Mouse (Mus musculus): ENCODE results near the gene Lmtk2. TPM values are rescaled to one million over a fixed set of nuclear protein-coding genes. Genes with fewer than 3 reads are reported as not detected.
A peak's percentile ranks its signal among the peaks of the same experiment; 100 is the strongest.

Lmtk2 gene
- polyA plus RNA-seq, 1 experiment from 2014 or later: 5.8 TPM

DNA sequence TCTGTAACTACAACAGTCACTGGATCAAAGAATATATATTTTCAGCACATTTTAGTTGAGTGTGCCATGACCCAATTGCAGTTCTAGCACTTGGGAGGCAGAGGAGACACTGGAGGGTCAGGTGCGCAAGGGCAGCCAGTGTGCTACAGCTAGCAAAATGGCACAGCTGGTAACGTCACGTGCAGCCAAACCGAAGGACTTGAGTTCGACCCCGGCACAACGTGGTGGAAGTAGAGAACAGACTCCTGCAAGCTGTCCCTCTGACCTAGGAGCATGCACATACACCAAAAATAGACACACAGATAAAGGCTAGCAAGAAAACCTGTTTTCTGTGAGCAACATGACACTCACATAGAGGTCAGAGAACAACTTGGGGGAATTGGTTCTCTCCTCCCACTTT, 89.1 kb downstream of the Lmtk2 start:
- DNase-seq (ENCODE audit: low spot score): no peak
- Histone ChIP-seq H3K27ac (no peak overlapping the region), H3K4me1 (replicated peaks) (peaks cover 33% of the 10 kb centered on the region), H3K27me3 (ENCODE audit: insufficient read depth, poor library complexity, severe bottlenecking) (no peaks in the 10 kb centered on the region), H3K36me3 (peaks cover 24% of the 10 kb centered on the region), H3K9me3 (no peaks in the 10 kb centered on the region), H3K4me3 (no peak overlapping the region)
- 79% methylated on average over 7 of the region's 7 CpGs for WGBS

DNA sequence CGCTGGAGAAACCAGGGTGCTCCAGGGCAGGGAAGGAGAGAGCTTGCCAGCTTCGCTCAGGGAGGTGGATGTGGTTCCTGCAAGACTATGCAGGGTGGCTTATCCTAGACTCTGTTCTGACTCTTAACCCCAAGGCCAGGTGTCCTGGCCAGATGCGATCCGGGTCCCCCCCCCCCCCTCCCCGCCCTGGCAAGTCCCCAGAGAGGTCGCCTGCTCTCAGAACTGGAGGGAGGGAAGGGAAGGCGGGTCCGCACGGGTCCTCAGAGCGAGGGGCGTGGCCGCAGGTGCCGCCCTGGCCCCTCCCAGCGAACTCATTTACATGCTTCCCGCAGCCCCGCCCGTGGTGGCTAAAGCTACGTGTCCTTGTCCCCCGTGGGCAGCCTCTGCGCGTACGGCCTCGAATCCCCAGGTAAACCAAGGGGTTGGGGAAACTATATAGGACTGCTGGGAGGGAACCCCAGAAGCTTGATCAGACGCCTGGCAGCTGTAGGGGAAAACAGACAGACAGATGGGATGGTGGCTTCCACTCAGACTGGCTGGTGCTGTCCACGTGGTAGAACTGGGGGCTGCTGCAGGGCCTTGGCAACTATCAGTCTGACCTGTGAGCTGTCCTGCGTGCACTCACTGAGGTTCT, 89.8 kb downstream of the Lmtk2 start, which contains the start of gene Bhlha15:
TSS of gene Bhlha15 (plus strand) at position 337 of the 634 bp plus-strand sequence.
- WGBS: 4% methylated on average over 26 of the region's 26 CpGs
- Histone ChIP-seq H3K27ac (peak within 1 kb of the TSS; percentile 54; the same call in 1 of the 2 replicates), H3K27me3 (ENCODE audit: insufficient read depth, poor library complexity, severe bottlenecking) (no peaks in the 10 kb centered on the region), H3K4me1 (replicated peaks) (peaks cover 39% of the 10 kb centered on the region), H3K9me3 (no peaks in the 10 kb centered on the region), H3K4me3 (peak within 1 kb of the TSS; percentile 47), H3K36me3 (peaks cover 17% of the 10 kb centered on the region)
- peak; percentile 44 for DNase-seq (ENCODE audit: low spot score)

DNA sequence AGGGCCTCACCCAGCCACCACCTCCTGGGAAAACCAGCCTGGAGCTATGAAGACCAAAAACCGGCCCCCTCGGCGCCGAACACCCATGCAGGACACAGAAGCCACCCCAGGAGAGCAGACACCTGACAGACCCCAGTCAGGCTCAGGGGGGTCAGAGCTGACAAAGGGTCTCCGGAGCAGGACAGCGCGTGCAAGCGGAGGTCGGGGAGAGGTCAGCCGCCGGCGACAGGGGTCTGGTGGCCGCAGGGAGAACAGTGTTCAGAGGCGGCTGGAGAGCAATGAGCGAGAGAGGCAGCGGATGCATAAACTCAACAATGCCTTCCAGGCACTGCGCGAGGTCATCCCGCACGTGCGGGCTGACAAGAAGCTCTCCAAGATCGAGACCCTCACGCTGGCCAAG, 90.8 kb downstream of the Lmtk2 start:
- Histone ChIP-seq H3K27ac (peak overlapping the region; percentile 54; the same call in 1 of the 2 replicates), H3K9me3 (no peaks in the 10 kb centered on the region), H3K4me3 (no peak overlapping the region), H3K27me3 (ENCODE audit: insufficient read depth, poor library complexity, severe bottlenecking) (no peaks in the 10 kb centered on the region), H3K36me3 (peaks cover 13% of the 10 kb centered on the region; the same call in 1 of the 2 replicates), H3K4me1 (replicated peaks) (peaks cover 39% of the 10 kb centered on the region)
- 40% methylated on average over 23 of the region's 23 CpGs for WGBS
- peak; percentile 40 for DNase-seq (ENCODE audit: low spot score)

DNA sequence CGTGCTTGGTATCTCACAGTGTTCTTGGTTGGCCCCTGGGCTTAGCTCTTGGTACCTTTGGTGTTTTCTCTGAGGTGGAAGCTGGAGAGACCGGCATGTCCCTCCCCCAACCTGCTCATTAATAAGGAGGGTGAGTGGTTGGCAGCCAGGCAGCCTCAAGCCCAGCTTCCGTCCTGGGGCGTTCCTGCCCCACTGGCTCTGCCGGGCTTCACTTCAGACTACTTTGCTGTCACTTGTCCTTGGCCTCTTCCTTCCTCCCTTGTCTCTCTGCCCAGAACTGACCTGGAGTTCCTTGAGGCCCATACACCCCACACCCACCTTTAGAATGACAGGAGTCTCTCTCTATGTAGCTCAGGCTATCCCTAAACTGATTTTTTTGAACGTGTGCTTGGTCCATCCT, 92.4 kb downstream of the Lmtk2 start:
- H3K9me3 ChIP-seq: no peaks in the 10 kb centered on the region
- peaks cover 44% of the 10 kb centered on the region for H3K4me1 ChIP-seq (replicated peaks)
- no peak for DNase-seq (ENCODE audit: low spot score)
- no peak overlapping the region for H3K4me3 ChIP-seq
- WGBS: 88% methylated on average over 6 of the region's 6 CpGs
- H3K27ac ChIP-seq: no peak overlapping the region
- H3K27me3 ChIP-seq (ENCODE audit: insufficient read depth, poor library complexity, severe bottlenecking): no peaks in the 10 kb centered on the region
- H3K36me3 ChIP-seq: peaks cover 13% of the 10 kb centered on the region

DNA sequence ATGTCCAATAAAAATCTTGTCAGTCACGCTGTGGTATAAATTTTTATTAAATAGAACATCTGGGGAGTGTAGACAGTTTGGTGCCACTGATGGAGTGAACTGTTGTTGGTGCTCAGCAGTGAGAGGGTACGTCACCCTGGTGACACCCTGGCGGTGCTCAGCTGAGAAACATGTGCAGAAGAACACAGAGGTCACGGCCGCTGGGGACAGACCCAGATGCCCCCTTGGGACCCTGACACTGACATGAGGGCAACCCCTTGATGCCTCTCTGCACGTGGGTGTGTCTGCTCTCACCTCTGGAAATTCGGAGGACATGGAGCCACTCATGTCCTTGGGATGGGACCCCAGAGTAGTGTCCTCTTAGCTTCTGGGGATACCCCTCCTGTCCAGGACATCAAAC, 94.2 kb downstream of the Lmtk2 start:
- Histone ChIP-seq H3K4me3 (no peak overlapping the region), H3K4me1 (replicated peaks) (peaks cover 42% of the 10 kb centered on the region), H3K36me3 (peaks cover 22% of the 10 kb centered on the region), H3K9me3 (no peaks in the 10 kb centered on the region), H3K27ac (no peak overlapping the region), H3K27me3 (ENCODE audit: insufficient read depth, poor library complexity, severe bottlenecking) (no peaks in the 10 kb centered on the region)
- no peak for DNase-seq (ENCODE audit: low spot score)
- WGBS: 78% methylated on average over 7 of the region's 7 CpGs

DNA sequence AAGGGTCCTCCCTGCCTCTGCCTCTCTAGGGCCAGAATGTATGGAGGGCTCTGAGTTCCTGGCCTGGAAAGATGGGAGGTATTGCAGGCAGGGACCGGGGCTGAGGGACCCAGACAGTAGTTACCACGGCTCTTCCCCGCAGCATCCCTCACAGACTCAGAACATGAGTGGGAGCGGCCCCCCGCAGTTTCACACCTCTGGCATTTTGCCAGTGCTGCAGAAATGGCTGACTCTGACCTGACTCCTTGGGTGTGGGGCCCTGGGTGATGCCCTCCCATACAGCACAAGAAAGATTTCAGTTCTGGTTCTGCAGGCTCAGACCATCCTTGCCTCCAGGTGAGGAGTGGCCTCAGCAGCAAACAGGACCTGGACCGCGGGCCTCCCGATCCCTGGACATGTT, 95.3 kb downstream of the Lmtk2 start:
- Histone ChIP-seq H3K9me3 (no peaks in the 10 kb centered on the region), H3K27me3 (ENCODE audit: insufficient read depth, poor library complexity, severe bottlenecking) (no peaks in the 10 kb centered on the region), H3K36me3 (peaks cover 32% of the 10 kb centered on the region), H3K4me1 (replicated peaks) (peaks cover 30% of the 10 kb centered on the region), H3K4me3 (no peak overlapping the region), H3K27ac (no peak overlapping the region)
- no peak for DNase-seq (ENCODE audit: low spot score)
- WGBS: 89% methylated on average over 8 of the region's 8 CpGs

DNA sequence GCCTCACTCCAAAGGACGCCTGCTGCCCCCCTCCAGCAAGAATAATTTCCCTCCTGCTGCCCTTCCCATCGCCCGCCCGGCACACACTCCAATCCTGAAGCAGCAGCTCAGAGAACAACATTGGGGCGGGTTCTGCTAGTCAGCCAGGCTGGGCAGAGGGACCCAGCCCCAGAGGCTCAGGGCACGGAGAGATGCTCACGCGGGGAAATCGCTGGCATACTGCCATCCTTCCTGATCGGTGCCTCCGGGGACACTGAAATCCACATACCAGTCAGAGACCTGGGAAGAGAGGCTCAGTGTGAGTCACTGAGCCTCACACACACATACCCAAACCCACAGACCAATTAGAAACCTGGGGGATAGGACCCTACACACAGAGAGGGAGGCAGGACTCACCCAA, 100.4 kb downstream of the Lmtk2 start:
- Histone ChIP-seq H3K27ac (no peak overlapping the region), H3K27me3 (ENCODE audit: insufficient read depth, poor library complexity, severe bottlenecking) (no peaks in the 10 kb centered on the region), H3K4me3 (no peak overlapping the region), H3K9me3 (peaks cover 7% of the 10 kb centered on the region; the same call in 1 of the 2 replicates), H3K36me3 (peaks cover 75% of the 10 kb centered on the region), H3K4me1 (replicated peaks) (peaks cover 6% of the 10 kb centered on the region; the same call in 1 of the 2 replicates)
- 90% methylated on average over 11 of the region's 11 CpGs for WGBS
- no peak for DNase-seq (ENCODE audit: low spot score)

DNA sequence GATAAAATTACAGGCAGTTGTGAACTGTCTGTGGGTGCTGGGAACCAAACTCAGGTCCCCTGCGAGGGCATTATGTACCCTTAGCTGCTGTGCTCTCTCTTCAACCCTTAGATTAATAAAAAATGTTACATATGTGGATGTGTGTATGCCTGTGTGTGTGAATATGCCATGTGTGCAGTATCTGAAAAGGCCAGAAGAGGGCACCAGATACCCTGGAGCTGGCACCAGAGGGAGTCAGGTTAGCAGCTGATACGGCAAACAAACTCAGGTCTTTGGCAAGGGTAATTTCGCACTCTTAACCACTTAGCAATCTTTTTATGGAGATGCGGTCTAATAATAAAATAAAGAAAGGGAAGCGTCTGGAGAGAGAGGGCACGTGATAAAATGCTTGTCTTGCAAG, 102.2 kb downstream of the Lmtk2 start:
- WGBS: 93% methylated on average over 6 of the region's 6 CpGs
- no peak for DNase-seq (ENCODE audit: low spot score)
- no peak overlapping the region for H3K27ac ChIP-seq
- H3K9me3 ChIP-seq: peaks cover 7% of the 10 kb centered on the region; the same call in 1 of the 2 replicates
- H3K4me3 ChIP-seq: no peak overlapping the region
- H3K36me3 ChIP-seq: peaks cover 81% of the 10 kb centered on the region
- H3K4me1 ChIP-seq (replicated peaks): no peaks in the 10 kb centered on the region
- H3K27me3 ChIP-seq (ENCODE audit: insufficient read depth, poor library complexity, severe bottlenecking): no peaks in the 10 kb centered on the region

DNA sequence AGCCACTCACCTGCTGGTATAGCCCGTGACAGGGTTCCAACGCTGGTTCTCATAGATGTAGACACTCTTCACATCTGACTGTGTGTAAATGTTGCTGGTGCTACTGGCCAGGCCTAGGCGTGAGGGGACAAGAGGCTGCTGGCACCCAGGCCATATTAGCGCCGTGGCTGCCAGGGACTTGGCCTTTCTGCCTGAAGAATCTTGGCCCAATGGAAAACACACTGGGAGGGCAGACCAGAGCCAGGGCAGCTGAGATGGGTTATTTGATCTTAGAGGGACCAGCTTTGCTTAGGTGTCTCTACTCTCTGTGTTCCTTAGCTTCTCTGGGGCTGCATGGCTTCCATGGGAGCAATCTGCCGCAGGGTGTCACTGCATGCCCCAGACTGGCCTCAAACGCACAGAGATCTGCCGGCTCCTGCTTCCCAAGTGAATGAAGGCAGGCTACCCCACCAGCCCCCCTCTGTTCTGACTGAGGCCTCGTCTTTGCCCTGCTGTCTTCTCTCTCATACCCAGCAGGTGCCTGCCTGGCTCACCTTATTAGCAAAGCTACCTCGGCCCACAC, 103.2 kb downstream of the Lmtk2 start:
- WGBS: 87% methylated on average over 10 of the region's 10 CpGs
- Histone ChIP-seq H3K27me3 (ENCODE audit: insufficient read depth, poor library complexity, severe bottlenecking) (no peaks in the 10 kb centered on the region), H3K4me3 (no peak overlapping the region), H3K36me3 (peaks cover 82% of the 10 kb centered on the region), H3K9me3 (peaks cover 7% of the 10 kb centered on the region; the same call in 1 of the 2 replicates), H3K4me1 (replicated peaks) (no peaks in the 10 kb centered on the region), H3K27ac (no peak overlapping the region)
- DNase-seq (ENCODE audit: low spot score): no peak

DNA sequence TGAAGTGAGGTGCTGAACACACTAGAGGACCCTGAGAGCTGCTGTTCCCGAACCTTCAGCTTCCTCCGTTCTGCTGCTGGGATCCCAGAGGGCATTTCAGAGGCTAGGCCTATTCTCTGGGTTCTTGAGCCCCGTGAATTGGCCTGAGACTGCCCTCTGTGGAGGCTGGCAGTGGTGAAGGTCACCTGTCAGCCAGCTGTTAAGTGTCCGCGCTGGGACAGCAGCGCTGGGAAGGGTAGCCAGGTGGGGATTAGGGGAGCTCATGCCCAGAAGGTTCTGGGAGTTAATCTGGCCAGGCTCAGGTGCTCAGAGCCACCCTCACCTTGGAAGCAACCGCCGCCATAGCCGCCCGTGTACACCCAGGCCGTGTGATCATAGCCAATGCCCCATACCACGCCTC, 104.1 kb downstream of the Lmtk2 start:
- 95% methylated on average over 12 of the region's 12 CpGs for WGBS
- Histone ChIP-seq H3K27ac (no peak overlapping the region), H3K9me3 (peaks cover 7% of the 10 kb centered on the region; the same call in 1 of the 2 replicates), H3K27me3 (ENCODE audit: insufficient read depth, poor library complexity, severe bottlenecking) (no peaks in the 10 kb centered on the region), H3K4me3 (no peak overlapping the region), H3K4me1 (replicated peaks) (no peaks in the 10 kb centered on the region), H3K36me3 (peaks cover 84% of the 10 kb centered on the region)
- no peak for DNase-seq (ENCODE audit: low spot score)

DNA sequence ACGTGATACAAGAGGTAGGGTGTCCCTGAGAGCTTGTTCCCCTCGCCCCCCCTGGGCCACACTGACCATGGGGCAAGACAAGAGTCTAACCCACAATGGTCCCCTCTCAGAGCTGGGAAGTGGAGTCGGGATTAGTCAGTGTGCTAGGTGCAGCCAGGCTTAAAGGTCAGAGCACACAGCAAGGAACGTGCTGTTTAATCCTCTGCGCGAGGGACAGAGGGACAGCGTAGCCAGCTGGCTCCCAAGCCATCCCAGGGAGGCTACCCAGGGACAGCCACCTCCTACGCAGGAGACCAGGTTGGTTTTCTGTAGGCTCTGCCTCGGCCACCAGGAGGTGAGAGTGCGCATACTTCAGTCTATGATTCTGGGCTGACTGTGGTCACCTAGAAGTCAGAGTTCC, 104.7 kb downstream of the Lmtk2 start:
- WGBS: 74% methylated on average over 10 of the region's 10 CpGs

DNA sequence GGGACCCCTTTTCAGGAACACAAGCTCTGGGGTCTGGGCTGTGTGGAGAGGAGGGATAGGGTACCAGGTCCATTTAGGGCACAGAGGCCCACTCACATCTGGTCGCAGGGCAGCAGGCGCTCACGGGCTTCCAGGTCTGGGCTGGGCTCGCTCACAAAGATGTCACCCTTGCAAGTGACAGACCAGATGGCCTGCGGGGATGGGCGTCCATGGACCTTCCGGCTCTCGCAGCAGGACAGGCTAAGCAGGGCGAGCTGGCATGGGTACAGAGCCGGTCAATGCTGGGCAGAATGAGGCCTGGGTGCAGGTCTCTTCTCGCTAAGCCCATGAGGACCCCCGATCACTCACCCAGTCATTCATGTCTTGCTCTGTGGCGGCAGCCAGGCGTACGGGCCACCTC, 105.8 kb downstream of the Lmtk2 start:
- Histone ChIP-seq H3K27ac (no peak overlapping the region), H3K4me1 (replicated peaks) (no peaks in the 10 kb centered on the region), H3K36me3 (peaks cover 87% of the 10 kb centered on the region), H3K9me3 (peaks cover 7% of the 10 kb centered on the region; the same call in 1 of the 2 replicates), H3K4me3 (no peak overlapping the region), H3K27me3 (ENCODE audit: insufficient read depth, poor library complexity, severe bottlenecking) (no peaks in the 10 kb centered on the region)
- no peak for DNase-seq (ENCODE audit: low spot score)
- 94% methylated on average over 15 of the region's 15 CpGs for WGBS

More for the DNA sequence above, 104.7 kb downstream of the Lmtk2 start:
- Histone ChIP-seq H3K27me3 (ENCODE audit: insufficient read depth, poor library complexity, severe bottlenecking) (no peaks in the 10 kb centered on the region), H3K4me1 (replicated peaks) (no peaks in the 10 kb centered on the region), H3K4me3 (no peak overlapping the region), H3K36me3 (peaks cover 87% of the 10 kb centered on the region), H3K9me3 (peaks cover 7% of the 10 kb centered on the region; the same call in 1 of the 2 replicates), H3K27ac (no peak overlapping the region)
- DNase-seq (ENCODE audit: low spot score): no peak

DNA sequence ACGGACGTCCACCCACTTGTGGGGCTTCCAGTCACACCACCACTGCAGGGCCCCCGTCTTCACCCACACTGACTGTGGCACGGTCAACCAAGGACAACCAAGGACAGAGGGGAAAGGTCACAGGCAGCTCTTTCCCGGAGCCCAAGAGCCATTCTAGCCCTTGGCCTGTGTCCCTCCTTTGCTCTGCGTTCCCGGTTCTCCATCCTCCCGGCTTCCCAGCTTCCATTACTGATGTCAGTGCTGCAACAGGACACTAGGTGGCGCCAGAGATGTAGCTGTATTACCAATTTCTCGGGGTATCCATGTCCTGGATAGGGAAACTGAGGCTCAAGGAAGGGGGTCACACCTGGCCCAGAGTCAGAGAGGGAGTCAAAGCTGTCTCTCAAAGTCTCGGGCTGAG, 107.2 kb downstream of the Lmtk2 start:
- no peak overlapping the region for H3K27ac ChIP-seq
- DNase-seq (ENCODE audit: low spot score): peak; percentile 46
- no peaks in the 10 kb centered on the region for H3K4me1 ChIP-seq (replicated peaks)
- peaks cover 90% of the 10 kb centered on the region for H3K36me3 ChIP-seq
- 53% methylated on average over 11 of the region's 11 CpGs for WGBS
- H3K27me3 ChIP-seq (ENCODE audit: insufficient read depth, poor library complexity, severe bottlenecking): no peaks in the 10 kb centered on the region
- peaks cover 3% of the 10 kb centered on the region; the same call in 1 of the 2 replicates for H3K9me3 ChIP-seq
- no peak overlapping the region for H3K4me3 ChIP-seq
